Mouse (Mus musculus) brain, embryonic 14.5 days (tissue): Measurements from ENCODE around the gene Dazl.

ENCODE experiments used
- CTCF ChIP-seq: fragments of 200-500 bp; IDR thresholded peaks from 2 replicates; pipeline ENCODE4 v1.5.1; 2012; ENCODE audit warnings: inconsistent platforms, mild to moderate bottlenecking, moderate library complexity, borderline replicate concordance; ENCODE audit not compliant: insufficient read depth, insufficient read length; ENCODE audit errors: extremely low read depth
- POLR2A ChIP-seq: fragments of 200-500 bp; IDR thresholded peaks from 2 replicates; pipeline ENCODE4 v1.6.1; 2012; ENCODE audit warnings: mild to moderate bottlenecking, inconsistent platforms, borderline replicate concordance; ENCODE audit not compliant: poor library complexity, insufficient read depth, insufficient read length, severe bottlenecking; ENCODE audit errors: extremely low read depth

- TF ChIP-seq CTCF (no peak), POLR2A (no peak)
Measured at GRCm38 (mm10) chr17:50233956-50234355, 59.5 kb downstream of the Dazl start.
